Mouse (Mus musculus) E14TG2a.4 (cell line): Measurements from ENCODE around the gene Sema3e.

Source experiments
- H3K27me3 ChIP-seq: 2 replicates; pipeline ENCODE4 v1.6.1; 2014; ENCODE audit warnings: low read length, control low read depth; ENCODE audit not compliant: insufficient read depth
- H3K36me3 ChIP-seq: 2 replicates; pipeline ENCODE4 v1.6.1; 2014; ENCODE audit warnings: low read length, control low read depth; ENCODE audit not compliant: insufficient read depth
- H3K4me1 ChIP-seq: replicated peaks from 2 replicates; pipeline ENCODE4 v1.6.1; 2014; ENCODE audit warnings: low read depth, low read length, control low read depth
- H3K4me3 ChIP-seq: replicated peaks from 2 replicates; pipeline ENCODE4 v1.5.1; 2014; ENCODE audit warnings: mild to moderate bottlenecking, low read length
- H3K9me3 ChIP-seq: 2 replicates; pipeline ENCODE4 v1.6.1; 2014; ENCODE audit warnings: low read length, control low read depth
- CTCF ChIP-seq: conservative IDR thresholded peaks from 2 replicates; pipeline ENCODE4 v1.5.1; 2014; ENCODE audit warnings: low read length
- NANOG ChIP-seq: IDR thresholded peaks from 2 replicates; pipeline ENCODE4 v1.6.1; 2014; ENCODE audit warnings: borderline replicate concordance, low read length, mixed read lengths
- POU5F1 ChIP-seq: IDR thresholded peaks from 2 replicates; pipeline ENCODE4 v1.6.1; 2014; ENCODE audit warnings: low read length, borderline replicate concordance

The Sema3e gene

GRCm38 (mm10) chr5:14260156-14260555 is 235.1 kb downstream of the Sema3e start:
- Histone ChIP-seq H3K9me3 (no peaks in the 10 kb centered on the region), H3K4me3 (no peak overlapping the region), H3K4me1 (no peaks in the 10 kb centered on the region), H3K27me3 (no peaks in the 10 kb centered on the region), H3K36me3 (no peaks in the 10 kb centered on the region)
- TF ChIP-seq POU5F1 (no peak), NANOG (no peak), CTCF (no peak)

- no peaks in the 10 kb centered on the region for H3K9me3 ChIP-seq
- no peaks in the 10 kb centered on the region for H3K4me1 ChIP-seq
- no peaks in the 10 kb centered on the region for H3K36me3 ChIP-seq
- no peak overlapping the region for H3K4me3 ChIP-seq
- TF ChIP-seq POU5F1 (no peak), NANOG (no peak), CTCF (no peak)
- H3K27me3 ChIP-seq: no peaks in the 10 kb centered on the region
Observed at GRCm38 (mm10) chr5:14267400-14267799, 242.3 kb downstream of the Sema3e start.
